8 mouse cellular contexts compared by ENCODE assay signal in the genomic region with DNA sequence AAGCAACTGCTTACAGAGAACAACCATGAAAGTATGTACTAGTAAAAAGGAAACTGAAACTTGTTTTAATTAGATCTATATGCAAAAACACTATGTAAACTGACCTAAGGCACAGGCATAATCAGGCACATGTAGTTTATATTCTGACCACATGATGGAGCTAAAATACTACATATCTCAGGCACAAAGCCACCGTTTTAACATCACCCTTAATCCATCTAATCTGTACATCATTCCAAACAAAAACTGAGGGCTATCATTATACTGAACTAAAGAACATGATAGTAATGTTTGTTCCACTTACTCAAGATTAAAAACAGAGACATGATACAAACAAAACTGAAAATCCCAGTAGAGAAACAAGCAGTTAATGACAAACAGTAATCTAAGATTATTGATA. TPM values are rescaled to one million over a fixed set of nuclear protein-coding genes. Genes with fewer than 3 reads are reported as not detected.
DNase-seq lines count a peak whose midpoint lies in the region; ATAC-seq lines count a peak whose summit lies in the region.

No protein-coding gene starts in this region.

- ATAC-seq in cerebellum, adult (ENCODE audit: insufficient number of reproducible peaks, low FRiP score, low TSS enrichment) = peak; percentile 24; the same call in 1 of the 2 replicates

- intact Hi-C loops in left cerebral cortex, postnatal 36 days (cut with DNase I) = loop anchor here (5.0 kb wide), 1 partner anchor 281 kb away; no protein-coding TSS in a partner anchor

- no peak for DNase-seq in cerebellum, adult 18-20 months
- DNase-seq in left cerebral cortex, adult 11 months (ENCODE audit: low spot score) = peak; percentile 47
- DNase-seq in left cerebral cortex, postnatal 36 days (ENCODE audit: low spot score in 2 of 2) = no peak
- peak; percentile 38 for DNase-seq in c-Kit-positive CD71-positive TER-119-negative erythroid progenitor cells, embryonic 14.5 days (ENCODE audit: low read depth)
- peak; percentile 65 for DNase-seq in lung, postnatal 36 days
- DNase-seq in urinary bladder, postnatal 4 days (ENCODE audit: low spot score in 2 of 2) = no peak
- DNase-seq in kidney, adult 11 months = no peak

RNA-seq across cellular contexts. Expression of gene Gpbp1, which starts 28.5 kb away (rescaled TPM):
- total RNA-seq in left cerebral cortex, postnatal 36 days (2021) = 10 to 100 TPM; 75.5 to 89.7 TPM

Comparison
In these comparisons a context has a peak if more than half of its experiments do, and no peak if none do; other contexts are left out.
1. DNase-seq: peak in left cerebral cortex, adult 11 months (single experiment), c-Kit-positive CD71-positive TER-119-negative erythroid progenitor cells, embryonic 14.5 days (single experiment) and lung, postnatal 36 days (single experiment); none in cerebellum, adult 18-20 months (0 of 2), left cerebral cortex, postnatal 36 days (0 of 2), urinary bladder, postnatal 4 days (0 of 2) and kidney, adult 11 months (single experiment).